Mouse (Mus musculus) stomach, postnatal 0 days (tissue): ENCODE measurements at regions not wholly inside any gene's neighbourhood (a gene's known extent, or its start where the extent isn't known, plus 50 kb on each side); places are given as distances from the start of the nearest gene placed in this dataset.

Source experiments
- CTCF ChIP-seq: IDR thresholded peaks from 2 replicates; pipeline ENCODE4 v1.5.1; 2016; ENCODE audit warnings: antibody characterized with exemption, low read depth, mild to moderate bottlenecking, moderate library complexity
- EP300 ChIP-seq: optimal IDR thresholded peaks from 2 replicates; pipeline ENCODE3; 2016; ENCODE audit warnings: antibody characterized with exemption

- TF ChIP-seq EP300 = no peak
- TF ChIP-seq CTCF = no peak
These were observed 110.3 kb upstream of the Tle3 start for GRCm38 (mm10) chr9:61261739-61262333.
